Mouse (Mus musculus) heart, embryonic 16.5 days (tissue): ENCODE results near the gene Rcl1. TPM values are rescaled to one million over a fixed set of nuclear protein-coding genes. Genes with fewer than 3 reads are reported as not detected.

Source experiments
- ATAC-seq: fragments of 200-750 bp; cut with Nextera tagmentation; replicated peaks from 2 replicates; pipeline ENCODE4 v1.8.0; 2017; ENCODE audit warnings: moderate number of reproducible peaks; ENCODE audit not compliant: insufficient read depth, low FRiP score; ENCODE audit errors: extremely low read depth
- H3K27ac ChIP-seq: fragments of 300-500 bp; sonication (generic); 2 replicates; pipeline ENCODE4 v1.5.1; 2014; ENCODE audit warnings: mild to moderate bottlenecking, low read length, control low read depth, moderate library complexity
- H3K27me3 ChIP-seq: fragments of 300-500 bp; sonication (generic); 2 replicates; pipeline ENCODE4 v1.6.1; 2014; ENCODE audit warnings: low read length, mixed read lengths; ENCODE audit not compliant: control insufficient read depth, insufficient read depth
- H3K36me3 ChIP-seq: fragments of 300-500 bp; sonication (generic); 2 replicates; pipeline ENCODE4 v1.6.1; 2014; ENCODE audit not compliant: control insufficient read depth, insufficient read depth
- H3K4me1 ChIP-seq: fragments of 300-500 bp; sonication (generic); 2 replicates; pipeline ENCODE4 v1.6.1; 2014; ENCODE audit warnings: low read length, mixed read lengths; ENCODE audit not compliant: control insufficient read depth, insufficient read depth
- H3K4me2 ChIP-seq: fragments of 300-500 bp; sonication (generic); 2 replicates; pipeline ENCODE4 v1.6.1; 2014; ENCODE audit warnings: low read depth, mild to moderate bottlenecking, control low read depth, low read length
- H3K4me3 ChIP-seq: fragments of 300-500 bp; sonication (generic); 2 replicates; pipeline ENCODE4 v1.5.1; 2014; ENCODE audit warnings: mild to moderate bottlenecking, control low read depth, low read length
- H3K9ac ChIP-seq: fragments of 300-500 bp; sonication (generic); 2 replicates; pipeline ENCODE4 v1.6.1; 2014; ENCODE audit warnings: low read length, control low read depth
- H3K9me3 ChIP-seq: fragments of 300-500 bp; sonication (generic); replicated peaks from 2 replicates; pipeline ENCODE4 v1.6.1; 2016; ENCODE audit warnings: low read length; ENCODE audit not compliant: control insufficient read depth
- WGBS: fragments of 180-500 bp; shearing (Covaris S2); extraction: QIAGEN DNeasy Blood & Tissue Kit; methylation state at CpG from one replicate; pipeline ENCODE4 v1.1.7; 2014; 5-methylcytosine and 5-hydroxymethylcytosine counted together
- polyA plus RNA-seq: library from polyadenylated mRNA; unstranded; fragments of >200 nt; fragmentation: Nextera tagmentation; extraction: Ambion mirVana; gene quantifications from 2 replicates; pipeline ENCODE4 v1.2.1, GENCODE M21; 2015

Rcl1 gene
- polyA plus RNA-seq, 1 experiment from 2014 or later = 25.4 TPM

- no peaks in the 10 kb centered on the region for H3K9me3 ChIP-seq
- H3K36me3 ChIP-seq = no peaks in the 10 kb centered on the region
- no peaks in the 10 kb centered on the region for H3K27me3 ChIP-seq
- peaks cover 15% of the 10 kb centered on the region for H3K4me1 ChIP-seq
- H3K9ac ChIP-seq = peak overlapping the region; percentile 59
- peak overlapping the region; percentile 39 for H3K4me3 ChIP-seq
- 39% methylated on average over 9 of the region's 9 CpGs for WGBS
- H3K27ac ChIP-seq = peak overlapping the region; percentile 13
- H3K4me2 ChIP-seq = peak overlapping the region; percentile 57
- no peak for ATAC-seq
Observed at GRCm38 (mm10) chr19:29064451-29065102, 36.6 kb upstream of the Rcl1 start.

DNA sequence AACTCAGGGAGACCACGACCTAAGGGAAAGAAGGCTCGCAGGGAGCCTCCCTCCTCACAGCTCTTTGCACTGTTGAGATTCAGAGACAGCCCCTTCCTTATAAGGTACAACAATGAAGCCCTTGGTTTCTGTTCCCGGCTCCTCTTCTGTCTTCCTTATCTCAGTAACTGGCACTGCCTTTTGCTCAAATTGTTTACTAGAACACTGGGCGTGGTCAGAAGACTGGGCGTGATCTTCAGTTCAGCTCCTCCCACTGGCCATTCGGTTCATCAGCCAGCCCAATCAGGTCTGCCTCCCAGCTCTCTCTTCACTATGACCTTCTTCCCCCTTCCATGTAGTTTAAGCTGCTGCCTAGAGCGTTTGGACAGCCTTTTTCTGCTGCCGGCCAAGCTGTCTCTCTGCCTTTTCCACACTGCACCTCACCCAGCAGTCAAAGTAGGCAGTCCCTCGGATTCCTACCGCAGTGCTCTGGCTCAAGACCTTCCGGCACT lies 34.1 kb upstream of the Rcl1 start:
- H3K9me3 ChIP-seq = no peaks in the 10 kb centered on the region
- peak overlapping the region; percentile 54 for H3K4me3 ChIP-seq
- no peaks in the 10 kb centered on the region for H3K27me3 ChIP-seq
- peak overlapping the region; percentile 66 for H3K9ac ChIP-seq
- ATAC-seq = peak; percentile 80
- H3K4me1 ChIP-seq = peaks cover 15% of the 10 kb centered on the region
- WGBS = 7% methylated on average over 11 of the region's 11 CpGs
- no peaks in the 10 kb centered on the region for H3K36me3 ChIP-seq
- H3K27ac ChIP-seq = peak overlapping the region; percentile 89
- peak overlapping the region; percentile 62 for H3K4me2 ChIP-seq

GRCm38 (mm10) chr19:29069195-29069594 lies 32.0 kb upstream of the Rcl1 start:
- no peak overlapping the region for H3K27ac ChIP-seq
- peaks cover 16% of the 10 kb centered on the region for H3K4me1 ChIP-seq
- no peak overlapping the region for H3K9ac ChIP-seq
- ATAC-seq = no peak
- no peaks in the 10 kb centered on the region for H3K27me3 ChIP-seq
- H3K36me3 ChIP-seq = no peaks in the 10 kb centered on the region
- H3K4me3 ChIP-seq = no peak overlapping the region
- H3K9me3 ChIP-seq = no peaks in the 10 kb centered on the region
- WGBS = 44% methylated on average over 5 of the region's 5 CpGs
- no peak overlapping the region for H3K4me2 ChIP-seq

- H3K4me3 ChIP-seq = no peak overlapping the region
- H3K4me2 ChIP-seq = peak overlapping the region; percentile 39; the same call in 1 of the 2 replicates
- H3K9me3 ChIP-seq = no peaks in the 10 kb centered on the region
- ATAC-seq = peak; percentile 88
- H3K27ac ChIP-seq = peak overlapping the region; percentile 83
- no peaks in the 10 kb centered on the region for H3K27me3 ChIP-seq
- H3K9ac ChIP-seq = 0 out of 2 replicates have a peak overlapping the region, but pooled peaks have one; percentile 26
- no peaks in the 10 kb centered on the region for H3K36me3 ChIP-seq
- peaks cover 12% of the 10 kb centered on the region for H3K4me1 ChIP-seq
- 16% methylated on average over 6 of the region's 6 CpGs for WGBS
Observed at GRCm38 (mm10) chr19:29074802-29075201, 26.4 kb upstream of the Rcl1 start.

- H3K27ac ChIP-seq = no peak overlapping the region
- H3K4me1 ChIP-seq = peaks cover 5% of the 10 kb centered on the region; the same call in 1 of the 2 replicates
- 48% methylated on average over 6 of the region's 6 CpGs for WGBS
- H3K4me3 ChIP-seq = no peak overlapping the region
- peaks cover under 1% of the 10 kb centered on the region; the same call in 1 of the 2 replicates for H3K9me3 ChIP-seq
- no peak overlapping the region for H3K4me2 ChIP-seq
- H3K27me3 ChIP-seq = no peaks in the 10 kb centered on the region
- no peak overlapping the region for H3K9ac ChIP-seq
- no peaks in the 10 kb centered on the region for H3K36me3 ChIP-seq
- no peak for ATAC-seq
Observed at GRCm38 (mm10) chr19:29088628-29089027, 12.5 kb upstream of the Rcl1 start.

- Histone ChIP-seq H3K4me3 (no peak overlapping the region), H3K36me3 (no peaks in the 10 kb centered on the region), H3K4me1 (peaks cover 5% of the 10 kb centered on the region; the same call in 1 of the 2 replicates), H3K9ac (no peak overlapping the region), H3K27me3 (no peaks in the 10 kb centered on the region), H3K4me2 (no peak overlapping the region), H3K9me3 (peaks cover 2% of the 10 kb centered on the region; the same call in 1 of the 2 replicates), H3K27ac (no peak overlapping the region)
- no peak for ATAC-seq
Observed at GRCm38 (mm10) chr19:29092194-29092593, 9.0 kb upstream of the Rcl1 start.

GRCm38 (mm10) chr19:29099106-29099505 lies 2.1 kb upstream of the Rcl1 start:
- H3K27me3 ChIP-seq = no peaks in the 10 kb centered on the region
- H3K36me3 ChIP-seq = no peaks in the 10 kb centered on the region
- H3K9ac ChIP-seq = no peak overlapping the region
- no peak overlapping the region for H3K4me2 ChIP-seq
- peaks cover 11% of the 10 kb centered on the region; the same call in 1 of the 2 replicates for H3K4me1 ChIP-seq
- H3K27ac ChIP-seq = no peak overlapping the region
- ATAC-seq = no peak
- WGBS = 80% methylated on average over 5 of the region's 5 CpGs
- peaks cover 2% of the 10 kb centered on the region; the same call in 1 of the 2 replicates for H3K9me3 ChIP-seq
- no peak overlapping the region for H3K4me3 ChIP-seq

GRCm38 (mm10) chr19:29099596-29099995 lies 1.6 kb upstream of the Rcl1 start:
- ATAC-seq = no peak
- peaks cover 2% of the 10 kb centered on the region; the same call in 1 of the 2 replicates for H3K9me3 ChIP-seq
- WGBS = 73% methylated on average over 4 of the region's 4 CpGs
- peaks cover 11% of the 10 kb centered on the region; the same call in 1 of the 2 replicates for H3K4me1 ChIP-seq
- no peak overlapping the region for H3K27ac ChIP-seq
- H3K9ac ChIP-seq = no peak overlapping the region
- H3K36me3 ChIP-seq = no peaks in the 10 kb centered on the region
- no peak overlapping the region for H3K4me2 ChIP-seq
- H3K27me3 ChIP-seq = no peaks in the 10 kb centered on the region
- H3K4me3 ChIP-seq = no peak overlapping the region

DNA sequence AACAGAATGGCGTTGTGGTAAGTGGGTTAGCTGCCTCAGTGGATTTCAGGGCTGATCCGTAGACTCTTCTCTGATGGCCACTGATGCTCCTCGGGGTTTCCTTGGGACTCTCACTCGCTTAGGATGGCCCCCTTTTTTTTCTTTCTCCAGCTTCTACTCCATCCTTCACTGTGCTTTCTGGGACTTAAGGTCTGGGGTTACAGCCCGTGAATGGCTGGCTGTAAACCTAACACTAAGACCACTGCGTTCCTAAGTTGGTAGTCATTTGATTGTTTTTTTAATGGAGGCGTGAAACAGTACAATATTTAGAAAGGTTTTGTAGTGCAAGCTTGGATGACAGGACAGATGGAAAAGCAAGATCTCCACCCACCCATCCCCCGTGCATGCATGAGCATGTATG lies 914 bp upstream of the Rcl1 start:
- no peaks in the 10 kb centered on the region for H3K9me3 ChIP-seq
- peak overlapping the region; percentile 53 for H3K27ac ChIP-seq
- H3K4me2 ChIP-seq = peak overlapping the region; percentile 80
- 22% methylated on average over 8 of the region's 8 CpGs for WGBS
- H3K9ac ChIP-seq = peak overlapping the region; percentile 76
- no peaks in the 10 kb centered on the region for H3K36me3 ChIP-seq
- H3K27me3 ChIP-seq = no peaks in the 10 kb centered on the region
- no peak for ATAC-seq
- H3K4me3 ChIP-seq = peak overlapping the region; percentile 95
- peaks cover 11% of the 10 kb centered on the region; the same call in 1 of the 2 replicates for H3K4me1 ChIP-seq
